Mouse (Mus musculus): ENCODE results near the gene Ccser1. TPM values are rescaled to one million over a fixed set of nuclear protein-coding genes. Genes with fewer than 3 reads are reported as not detected.
A peak's percentile ranks its signal among the peaks of the same experiment; 100 is the strongest.

Gene Ccser1
- polyA plus RNA-seq, 1 experiment from 2014 or later = 6.7 TPM

- H3K4me1 ChIP-seq (replicated peaks; ENCODE audit: control insufficient read depth, insufficient read depth, low read length) = no peaks in the 10 kb centered on the region; the same call in none of the 2 replicates
These were observed 251.0 kb downstream of the Ccser1 start for GRCm38 (mm10) chr6:61430881-61431725.

GRCm38 (mm10) chr6:61431726-61431984 lies 251.5 kb downstream of the Ccser1 start:
- Histone ChIP-seq H3K4me2 (ENCODE audit: low read depth, low read length) (no peak overlapping the region), H3K27ac (ENCODE audit: low read length) (no peak overlapping the region), H3K9ac (ENCODE audit: low read length) (no peak overlapping the region), H3K9me3 (ENCODE audit: control insufficient read depth, low read length) (no peaks in the 10 kb centered on the region), H3K36me3 (ENCODE audit: control insufficient read depth, insufficient read depth, low read length) (no peaks in the 10 kb centered on the region), H3K4me3 (ENCODE audit: low read length) (no peak overlapping the region), H3K27me3 (ENCODE audit: control insufficient read depth, insufficient read depth, low read depth, low read length) (no peaks in the 10 kb centered on the region), H3K4me1 (replicated peaks; ENCODE audit: control insufficient read depth, insufficient read depth, low read length) (no peaks in the 10 kb centered on the region; the same call in none of the 2 replicates)
- WGBS = 81% methylated on average over 2 of the region's 2 CpGs
- ATAC-seq (ENCODE audit: low read depth) = no peak

More at GRCm38 (mm10) chr6:61430881-61431725, 251.0 kb downstream of the Ccser1 start:
- Histone ChIP-seq H3K9me3 (ENCODE audit: control insufficient read depth, low read length) (no peaks in the 10 kb centered on the region), H3K27me3 (ENCODE audit: control insufficient read depth, insufficient read depth, low read depth, low read length) (no peaks in the 10 kb centered on the region), H3K4me3 (ENCODE audit: low read length) (no peak overlapping the region), H3K36me3 (ENCODE audit: control insufficient read depth, insufficient read depth, low read length) (no peaks in the 10 kb centered on the region), H3K27ac (ENCODE audit: low read length) (no peak overlapping the region), H3K9ac (ENCODE audit: low read length) (no peak overlapping the region), H3K4me2 (ENCODE audit: low read depth, low read length) (no peak overlapping the region)
- 27% methylated on average over 5 of the region's 5 CpGs for WGBS
- peak; percentile 45; the same call in 1 of the 2 replicates for ATAC-seq (ENCODE audit: low read depth)

DNA sequence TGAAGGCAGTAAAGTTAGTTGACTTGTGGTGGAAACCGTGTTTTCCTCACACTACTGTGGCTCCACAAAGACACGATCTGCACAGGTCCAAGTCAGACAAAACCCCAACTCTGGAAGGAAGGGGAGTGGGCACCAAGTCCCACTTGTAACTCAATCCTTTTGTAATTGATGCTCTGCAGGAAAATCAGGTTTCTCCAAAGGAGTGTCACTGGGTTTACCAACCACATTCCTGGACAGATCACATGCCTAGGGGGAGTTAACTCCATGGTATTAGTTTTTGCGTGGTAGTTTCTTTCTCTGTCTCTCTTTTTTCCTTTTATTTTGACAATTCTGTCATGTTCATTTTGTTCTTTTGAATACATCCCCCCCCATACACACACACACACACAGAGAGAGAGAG lies 252.0 kb downstream of the Ccser1 start:
- Histone ChIP-seq H3K4me3 (ENCODE audit: low read length) (no peak overlapping the region), H3K36me3 (ENCODE audit: control insufficient read depth, insufficient read depth, low read length) (no peaks in the 10 kb centered on the region), H3K9ac (ENCODE audit: low read length) (no peak overlapping the region), H3K4me2 (ENCODE audit: low read depth, low read length) (no peak overlapping the region), H3K9me3 (ENCODE audit: control insufficient read depth, low read length) (no peaks in the 10 kb centered on the region), H3K4me1 (replicated peaks; ENCODE audit: control insufficient read depth, insufficient read depth, low read length) (no peaks in the 10 kb centered on the region; the same call in none of the 2 replicates), H3K27ac (ENCODE audit: low read length) (no peak overlapping the region), H3K27me3 (ENCODE audit: control insufficient read depth, insufficient read depth, low read depth, low read length) (no peaks in the 10 kb centered on the region)
- 54% methylated on average over 3 of the region's 3 CpGs for WGBS
- ATAC-seq (ENCODE audit: low read depth) = no peak

DNA sequence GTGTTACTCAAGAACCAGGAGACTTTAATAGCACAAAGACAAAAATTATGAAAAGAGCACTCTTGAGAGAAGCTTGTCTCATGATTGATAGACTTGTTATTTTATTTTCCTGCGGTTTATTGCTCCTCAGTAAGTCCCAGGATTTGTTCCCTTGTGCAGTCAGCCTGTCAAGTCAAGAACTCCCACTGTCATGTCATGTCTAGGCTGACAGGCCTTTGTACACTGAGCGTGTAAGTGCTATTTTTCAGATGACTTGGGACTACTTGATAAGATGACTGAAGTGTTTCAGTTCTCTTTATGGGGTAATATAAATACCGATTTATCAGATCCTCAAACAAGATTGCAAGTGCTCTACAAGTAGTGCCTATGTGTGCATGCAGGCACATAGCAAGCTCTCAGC lies 252.6 kb downstream of the Ccser1 start:
- no peak overlapping the region for H3K27ac ChIP-seq (ENCODE audit: low read length)
- H3K4me2 ChIP-seq (ENCODE audit: low read depth, low read length) = no peak overlapping the region
- no peak for ATAC-seq (ENCODE audit: low read depth)
- no peaks in the 10 kb centered on the region for H3K36me3 ChIP-seq (ENCODE audit: control insufficient read depth, insufficient read depth, low read length)
- WGBS = 40% methylated on average over 3 of the region's 3 CpGs
- H3K27me3 ChIP-seq (ENCODE audit: control insufficient read depth, insufficient read depth, low read depth, low read length) = no peaks in the 10 kb centered on the region
- no peak overlapping the region for H3K4me3 ChIP-seq (ENCODE audit: low read length)
- no peak overlapping the region for H3K9ac ChIP-seq (ENCODE audit: low read length)
- no peaks in the 10 kb centered on the region for H3K9me3 ChIP-seq (ENCODE audit: control insufficient read depth, low read length)
- H3K4me1 ChIP-seq (replicated peaks; ENCODE audit: control insufficient read depth, insufficient read depth, low read length) = no peaks in the 10 kb centered on the region; the same call in none of the 2 replicates

- Histone ChIP-seq H3K4me3 (ENCODE audit: low read length) (no peak overlapping the region), H3K36me3 (ENCODE audit: control insufficient read depth, insufficient read depth, low read length) (no peaks in the 10 kb centered on the region), H3K4me2 (ENCODE audit: low read depth, low read length) (no peak overlapping the region), H3K27ac (ENCODE audit: low read length) (no peak overlapping the region), H3K9ac (ENCODE audit: low read length) (no peak overlapping the region), H3K27me3 (ENCODE audit: control insufficient read depth, insufficient read depth, low read depth, low read length) (no peaks in the 10 kb centered on the region), H3K9me3 (ENCODE audit: control insufficient read depth, low read length) (no peaks in the 10 kb centered on the region), H3K4me1 (replicated peaks; ENCODE audit: control insufficient read depth, insufficient read depth, low read length) (no peaks in the 10 kb centered on the region)
- no peak for ATAC-seq (ENCODE audit: low read depth)
These were observed 258.0 kb downstream of the Ccser1 start for GRCm38 (mm10) chr6:61438165-61438564.

DNA sequence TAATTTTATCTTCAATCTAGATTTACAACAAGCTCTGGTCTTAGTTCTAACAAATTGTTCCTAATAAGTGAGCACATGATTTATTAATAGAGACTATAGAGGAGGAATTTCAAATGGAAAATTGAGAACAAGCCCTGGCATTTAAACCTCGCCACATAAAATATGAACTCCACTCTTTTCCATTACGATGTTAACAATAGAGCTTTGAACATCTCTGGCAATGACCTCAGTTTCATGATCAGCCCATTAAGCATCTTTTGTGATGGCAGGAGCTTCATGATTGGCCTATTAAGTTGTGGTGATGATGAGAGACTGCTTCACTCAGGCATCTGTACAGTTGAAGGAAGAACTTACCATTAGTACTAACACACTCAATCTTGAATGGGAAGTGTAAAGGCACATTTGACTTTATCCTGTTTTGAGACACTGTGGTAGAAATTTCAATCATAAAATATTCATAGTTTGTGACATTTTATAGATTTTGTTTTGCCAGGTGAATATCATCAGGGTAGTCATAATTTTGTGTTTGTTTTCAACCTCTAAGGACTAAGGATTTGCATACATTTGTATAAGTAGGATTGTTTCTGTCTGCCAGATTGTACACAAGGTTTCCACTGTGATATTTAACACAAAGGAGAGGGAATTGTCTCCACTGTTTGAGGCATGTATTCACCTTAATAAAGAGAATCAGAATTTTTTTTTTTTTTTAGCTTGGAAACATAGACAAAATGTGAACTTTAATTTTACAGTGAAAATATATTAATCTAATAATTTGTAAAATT lies 291.4 kb downstream of the Ccser1 start:
- Histone ChIP-seq H3K27ac (ENCODE audit: low read length) (no peak overlapping the region), H3K4me1 (replicated peaks; ENCODE audit: control insufficient read depth, insufficient read depth, low read length) (no peaks in the 10 kb centered on the region), H3K4me2 (ENCODE audit: low read depth, low read length) (no peak overlapping the region), H3K9ac (ENCODE audit: low read length) (no peak overlapping the region), H3K4me3 (ENCODE audit: low read length) (no peak overlapping the region), H3K27me3 (ENCODE audit: control insufficient read depth, insufficient read depth, low read depth, low read length) (no peaks in the 10 kb centered on the region), H3K9me3 (ENCODE audit: control insufficient read depth, low read length) (no peaks in the 10 kb centered on the region), H3K36me3 (ENCODE audit: control insufficient read depth, insufficient read depth, low read length) (no peaks in the 10 kb centered on the region)
- no peak for ATAC-seq (ENCODE audit: low read depth)
- WGBS = 81% methylated on average over 2 of the region's 2 CpGs

- no peak for ATAC-seq (ENCODE audit: low read depth)
- H3K36me3 ChIP-seq (ENCODE audit: control insufficient read depth, insufficient read depth, low read length) = no peaks in the 10 kb centered on the region
- 36% methylated on average over 3 of the region's 3 CpGs for WGBS
These were observed 305.2 kb downstream of the Ccser1 start for GRCm38 (mm10) chr6:61485336-61485735.

GRCm38 (mm10) chr6:61491979-61492821 lies 312.1 kb downstream of the Ccser1 start:
- Histone ChIP-seq H3K9me3 (ENCODE audit: control insufficient read depth, low read length) (no peaks in the 10 kb centered on the region), H3K9ac (ENCODE audit: low read length) (no peak overlapping the region), H3K4me2 (ENCODE audit: low read depth, low read length) (no peak overlapping the region), H3K4me3 (ENCODE audit: low read length) (no peak overlapping the region), H3K36me3 (ENCODE audit: control insufficient read depth, insufficient read depth, low read length) (no peaks in the 10 kb centered on the region), H3K27ac (ENCODE audit: low read length) (no peak overlapping the region), H3K27me3 (ENCODE audit: control insufficient read depth, insufficient read depth, low read depth, low read length) (no peaks in the 10 kb centered on the region), H3K4me1 (replicated peaks; ENCODE audit: control insufficient read depth, insufficient read depth, low read length) (no peaks in the 10 kb centered on the region)
- WGBS = 65% methylated on average over 4 of the region's 4 CpGs
- ATAC-seq (ENCODE audit: low read depth) = no peak

More at GRCm38 (mm10) chr6:61485336-61485735, 305.2 kb downstream of the Ccser1 start:
- H3K4me3 ChIP-seq (ENCODE audit: low read length) = no peak overlapping the region
- no peaks in the 10 kb centered on the region for H3K4me1 ChIP-seq (replicated peaks; ENCODE audit: control insufficient read depth, insufficient read depth, low read length)
- H3K4me2 ChIP-seq (ENCODE audit: low read depth, low read length) = no peak overlapping the region
- H3K9ac ChIP-seq (ENCODE audit: low read length) = no peak overlapping the region
- no peaks in the 10 kb centered on the region for H3K9me3 ChIP-seq (ENCODE audit: control insufficient read depth, low read length)
- H3K27ac ChIP-seq (ENCODE audit: low read length) = no peak overlapping the region
- H3K27me3 ChIP-seq (ENCODE audit: control insufficient read depth, insufficient read depth, low read depth, low read length) = no peaks in the 10 kb centered on the region

DNA sequence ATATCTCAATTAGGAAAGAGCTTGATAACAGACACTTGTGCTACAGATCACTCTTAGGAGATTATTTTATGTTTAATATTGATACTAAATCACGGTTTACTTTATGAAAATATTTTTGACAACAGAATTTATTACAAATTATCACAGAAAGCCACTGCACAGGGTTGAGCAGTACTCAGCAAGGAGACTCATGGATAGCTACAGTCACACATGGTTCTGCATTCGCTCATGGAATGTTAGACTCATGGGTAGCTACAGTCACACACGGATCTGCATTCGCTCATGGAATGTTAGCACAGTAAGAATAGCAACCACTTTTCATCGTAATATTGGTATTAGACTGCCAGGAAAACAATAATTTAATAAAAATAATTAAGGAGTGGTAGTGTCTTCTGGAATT lies 313.3 kb downstream of the Ccser1 start:
- Histone ChIP-seq H3K4me3 (ENCODE audit: low read length) (no peak overlapping the region), H3K9ac (ENCODE audit: low read length) (no peak overlapping the region), H3K4me1 (replicated peaks; ENCODE audit: control insufficient read depth, insufficient read depth, low read length) (no peaks in the 10 kb centered on the region), H3K9me3 (ENCODE audit: control insufficient read depth, low read length) (no peaks in the 10 kb centered on the region), H3K27ac (ENCODE audit: low read length) (no peak overlapping the region), H3K4me2 (ENCODE audit: low read depth, low read length) (no peak overlapping the region), H3K36me3 (ENCODE audit: control insufficient read depth, insufficient read depth, low read length) (no peaks in the 10 kb centered on the region), H3K27me3 (ENCODE audit: control insufficient read depth, insufficient read depth, low read depth, low read length) (no peaks in the 10 kb centered on the region)
- WGBS = 91% methylated on average over 5 of the region's 5 CpGs
- ATAC-seq (ENCODE audit: low read depth) = no peak
